Mouse (Mus musculus) megakaryocyte progenitor cell, adult 5-6 weeks (primary cell): Measurements from ENCODE around the gene Shc4. TPM values are rescaled to one million over a fixed set of nuclear protein-coding genes. Genes with fewer than 3 reads are reported as not detected.

Experiments used
- ATAC-seq: replicated peaks from 2 replicates; pipeline ENCODE4 v1.8.0; 2016; ENCODE audit warnings: mild to moderate bottlenecking, moderate TSS enrichment, inconsistent platforms; ENCODE audit not compliant: poor library complexity
- total RNA-seq, 2 experiments: library from RNA; stranded (forward) in 1 of 2; stranded (reverse) in 1 of 2; fragments of 157-497, 149-512 nt in 1 of 2; fragments of 200-1000 nt in 1 of 2; gene quantifications; 2 replicates each; pipeline versions ENCODE4 v1.2.3 to v1.2.4; 2015 to 2017

The Shc4 gene
- total RNA-seq, 2 experiments from 2014 or later, result 0.12 to 0.52 TPM

DNA sequence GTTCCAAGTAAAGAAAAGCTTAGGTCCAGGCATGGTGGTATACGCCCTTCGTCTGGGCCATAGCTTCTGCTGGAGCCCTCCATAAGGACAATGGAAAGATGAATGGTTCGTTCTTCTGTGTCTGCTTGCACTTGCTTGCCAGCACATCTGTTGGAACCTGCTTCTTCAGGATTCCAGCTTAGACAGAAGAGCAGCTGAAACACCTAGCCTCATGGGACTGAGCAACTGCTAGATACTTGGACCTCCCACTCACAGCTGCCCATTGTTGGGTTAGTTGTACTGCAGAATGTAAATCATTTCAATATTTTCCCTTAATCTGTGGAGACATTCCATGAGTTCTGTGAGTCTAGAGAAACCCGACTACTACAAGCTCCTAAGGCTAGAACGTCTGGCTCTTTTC lies 73.9 kb downstream of the Shc4 start:
- ATAC-seq, result no peak

DNA sequence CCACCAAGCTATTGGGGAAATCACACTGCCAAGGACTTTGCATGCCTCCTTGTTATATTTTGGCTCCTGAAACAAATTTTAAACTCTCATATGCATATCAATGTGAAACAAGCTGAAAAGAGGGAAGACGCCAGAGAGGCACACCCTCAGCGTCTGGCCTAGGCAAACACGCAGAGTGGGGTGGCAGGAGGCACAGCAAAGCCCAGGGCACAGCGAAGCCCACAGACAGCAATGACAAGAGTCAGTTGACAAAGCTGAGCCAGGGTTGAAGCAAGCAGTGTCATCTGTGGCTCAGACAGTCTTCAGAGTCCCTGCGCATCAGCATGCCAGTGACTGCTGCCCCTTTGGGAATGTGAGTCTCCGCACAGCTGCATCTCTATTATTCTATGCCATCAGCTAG lies 79.0 kb downstream of the Shc4 start:
- no peak for ATAC-seq

DNA sequence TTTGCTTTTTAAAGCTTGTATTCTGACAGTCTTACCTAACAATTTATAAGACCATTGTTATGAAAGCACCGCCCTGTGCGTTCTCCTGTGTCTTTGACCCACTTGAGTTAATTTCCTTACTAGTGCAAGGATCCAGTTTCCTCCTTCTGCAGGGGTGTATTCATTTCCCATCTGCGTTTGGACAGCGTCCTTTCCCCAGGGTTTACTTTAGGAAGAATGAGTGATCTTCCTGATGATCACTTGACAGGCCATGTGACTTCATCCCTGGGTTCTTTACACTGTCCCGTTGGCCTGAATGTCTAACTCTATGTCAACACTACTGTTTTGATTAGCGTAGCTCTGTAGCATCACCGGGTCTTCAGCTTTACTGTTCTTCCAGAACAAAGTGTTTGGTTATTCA lies 86.6 kb downstream of the Shc4 start:
- ATAC-seq, result no peak

DNA sequence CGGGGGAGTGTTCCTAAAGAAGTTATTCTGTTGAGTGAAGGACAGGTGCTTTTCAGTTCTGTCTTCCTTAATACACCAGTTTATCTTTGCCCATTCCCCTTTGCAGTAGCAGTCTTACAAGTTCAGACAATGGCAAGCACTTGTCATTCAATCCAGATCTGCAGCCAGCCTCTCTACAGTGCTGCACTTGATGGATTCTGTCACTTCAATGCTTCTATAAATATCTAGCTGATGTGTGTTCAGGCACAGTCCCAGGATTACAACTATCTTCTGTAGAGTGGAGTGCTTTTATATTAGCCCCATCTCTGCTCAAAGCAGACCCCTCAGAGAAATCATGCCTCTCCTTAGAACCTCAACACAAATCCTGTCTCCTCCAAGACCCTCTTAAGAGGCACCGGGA lies 93.9 kb downstream of the Shc4 start:
- ATAC-seq, result no peak

GRCm38 (mm10) chr2:125628487-125628886 lies 95.5 kb downstream of the Shc4 start:
- ATAC-seq, result no peak

DNA sequence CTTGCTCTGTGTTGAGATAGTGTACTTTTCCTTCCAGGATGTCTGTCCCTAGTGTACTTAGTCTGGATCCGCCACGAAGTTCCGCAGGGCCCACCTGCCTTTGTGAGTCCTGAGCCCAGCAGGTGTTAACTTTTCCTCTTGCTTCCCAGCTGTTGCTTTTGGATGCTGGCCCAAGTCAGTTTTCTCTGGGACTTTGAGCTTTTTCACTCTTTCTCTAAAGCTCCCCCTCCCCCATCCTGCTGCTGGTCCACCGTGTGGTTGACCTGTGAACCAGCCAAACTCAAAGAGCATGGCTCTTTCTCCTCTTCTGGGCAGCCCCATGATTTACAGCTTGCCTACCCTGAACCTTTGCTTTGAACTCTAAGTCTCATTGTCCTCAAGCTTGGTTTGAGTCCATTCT lies 97.4 kb downstream of the Shc4 start:
- no peak for ATAC-seq

DNA sequence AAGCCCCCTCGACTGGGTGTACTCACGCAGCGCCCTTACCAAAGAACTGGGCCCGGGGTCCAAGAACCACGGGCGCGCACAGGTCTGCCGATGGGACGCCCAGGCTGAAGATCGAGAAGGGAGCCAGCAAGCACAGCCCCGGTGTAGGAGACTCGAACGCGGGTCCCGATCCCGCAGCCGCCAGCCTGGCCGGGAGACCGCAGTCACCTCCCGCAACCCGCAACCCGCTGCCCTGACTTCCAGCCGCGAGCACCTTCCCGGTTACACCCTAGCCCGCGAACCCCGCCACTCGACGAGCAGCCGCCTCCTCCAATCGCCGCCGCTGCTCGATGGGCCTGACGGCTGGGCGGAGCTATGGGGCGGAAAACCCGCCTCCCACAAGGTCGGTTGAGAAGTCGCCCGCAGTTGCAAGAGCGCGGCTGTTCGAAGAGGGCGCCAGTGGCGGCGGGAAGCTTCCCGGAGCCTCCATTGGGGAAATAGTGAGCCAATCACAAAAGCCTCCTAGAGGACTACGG lies 99.1 kb downstream of the Shc4 start, which contains the start of gene Cep152:
Cep152 (minus strand) TSS at position 277 of the 515 bp plus-strand sequence.
- ATAC-seq, result peak; percentile 96

- no peak for ATAC-seq
These were observed 99.7 kb downstream of the Shc4 start for GRCm38 (mm10) chr2:125624127-125624685.

DNA sequence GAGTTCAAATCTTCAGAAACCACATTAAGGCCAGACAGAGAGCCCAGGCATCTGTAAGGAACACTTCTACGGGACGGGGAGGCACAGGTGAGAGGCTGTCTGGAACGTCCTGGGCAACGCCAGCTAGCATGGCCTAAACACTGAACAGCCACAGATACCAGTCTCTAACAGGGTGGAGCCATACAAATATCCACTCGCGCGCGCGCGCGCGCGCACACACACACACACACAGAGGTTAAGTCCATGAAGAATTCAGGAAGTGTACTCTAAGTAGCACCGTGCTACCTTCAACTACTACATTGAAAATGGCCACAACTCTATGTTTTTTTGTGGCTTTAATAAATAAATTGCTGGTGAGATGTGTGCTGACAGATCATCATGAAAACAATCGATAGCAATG lies 100.7 kb downstream of the Shc4 start:
- ATAC-seq, result peak; percentile 13; the same call in 1 of the 2 replicates

GRCm38 (mm10) chr2:125620213-125620907 lies 103.6 kb downstream of the Shc4 start:
- no peak for ATAC-seq

DNA sequence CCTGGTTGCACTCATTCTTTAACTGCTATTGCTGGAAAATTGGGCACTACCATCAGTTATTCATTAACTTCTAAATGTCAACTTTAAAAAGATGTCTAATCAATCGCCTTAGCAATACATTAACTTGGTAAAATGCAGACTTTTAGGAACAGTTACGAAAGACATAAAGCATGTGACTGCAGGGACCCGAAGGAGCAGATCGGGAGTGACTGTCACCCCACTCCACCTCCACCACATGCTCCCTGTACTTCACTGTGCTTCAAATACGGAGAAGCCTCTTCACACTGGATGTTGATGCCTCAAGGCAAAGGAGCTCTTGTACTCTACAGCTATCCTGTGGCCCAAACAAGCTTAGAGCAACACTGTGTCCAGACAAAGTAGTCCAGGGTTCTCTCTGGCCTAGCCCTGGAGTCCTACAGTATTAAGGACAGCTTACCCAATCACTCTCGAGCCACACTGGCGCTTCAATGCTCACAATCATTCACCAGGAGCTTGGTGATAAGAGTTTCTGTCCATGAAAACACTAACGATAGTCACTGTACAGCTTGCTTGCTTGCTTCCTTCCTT lies 108.0 kb downstream of the Shc4 start:
- no peak for ATAC-seq

DNA sequence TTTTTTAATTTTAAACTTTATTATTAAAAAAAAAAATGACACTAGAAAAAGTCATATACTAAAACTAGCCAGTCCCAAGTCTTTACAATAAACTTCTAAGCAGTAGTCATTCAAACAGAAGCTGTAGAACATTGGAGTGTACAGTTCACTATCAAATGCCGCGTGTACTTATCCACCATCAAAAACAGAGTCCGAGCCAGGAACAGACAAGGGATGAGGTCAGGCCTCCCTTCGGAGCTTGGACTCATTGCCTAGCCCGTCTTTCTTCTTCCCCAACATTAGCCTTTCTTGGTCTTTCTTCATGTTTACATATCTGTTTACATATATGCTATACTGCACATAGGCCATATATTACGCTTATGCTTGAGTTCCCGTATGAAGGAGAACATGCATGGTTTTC lies 108.5 kb downstream of the Shc4 start:
- no peak for ATAC-seq

GRCm38 (mm10) chr2:125606220-125606845 lies 117.6 kb downstream of the Shc4 start:
- ATAC-seq, result no peak

DNA sequence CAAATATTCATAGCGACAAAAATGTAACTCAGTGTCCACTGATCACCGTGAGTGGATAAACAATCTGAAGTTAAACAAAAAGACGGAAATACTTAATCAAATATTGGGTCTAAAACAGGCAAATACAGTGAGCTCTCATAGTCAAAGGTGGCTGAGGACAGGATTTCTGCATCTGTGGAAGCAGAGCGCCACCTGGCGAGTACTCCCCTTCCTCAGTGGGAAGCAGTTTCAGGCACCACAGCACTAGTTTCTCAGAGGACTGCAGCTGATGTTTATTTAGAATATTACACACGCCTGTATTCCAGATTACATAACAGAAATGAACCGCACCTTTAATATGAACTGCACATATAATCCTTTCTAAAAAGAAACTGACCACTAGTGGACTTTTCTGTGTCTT lies 119.3 kb downstream of the Shc4 start:
- ATAC-seq, result peak; percentile 64

DNA sequence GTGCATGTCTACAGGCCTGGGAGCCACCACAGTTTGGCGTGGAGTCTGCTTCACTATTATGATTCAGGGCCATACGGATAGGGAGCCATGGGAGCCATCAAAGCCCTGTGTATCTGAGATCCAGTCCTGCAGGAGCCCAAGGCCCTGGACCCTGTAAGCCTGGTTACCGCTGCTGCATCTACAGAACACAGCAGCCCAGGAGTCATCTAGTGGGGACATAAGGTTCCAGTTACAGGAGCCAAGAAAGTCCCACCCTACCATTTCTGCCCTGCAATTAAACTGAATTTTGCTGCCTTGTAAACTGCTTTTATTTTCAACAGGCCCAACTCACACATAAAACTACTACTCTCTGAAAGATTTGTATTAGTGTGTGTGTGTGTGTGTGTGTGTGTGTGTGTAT lies 121.0 kb downstream of the Shc4 start:
- no peak for ATAC-seq

GRCm38 (mm10) chr2:125598958-125599357 lies 125.0 kb downstream of the Shc4 start:
- no peak for ATAC-seq

DNA sequence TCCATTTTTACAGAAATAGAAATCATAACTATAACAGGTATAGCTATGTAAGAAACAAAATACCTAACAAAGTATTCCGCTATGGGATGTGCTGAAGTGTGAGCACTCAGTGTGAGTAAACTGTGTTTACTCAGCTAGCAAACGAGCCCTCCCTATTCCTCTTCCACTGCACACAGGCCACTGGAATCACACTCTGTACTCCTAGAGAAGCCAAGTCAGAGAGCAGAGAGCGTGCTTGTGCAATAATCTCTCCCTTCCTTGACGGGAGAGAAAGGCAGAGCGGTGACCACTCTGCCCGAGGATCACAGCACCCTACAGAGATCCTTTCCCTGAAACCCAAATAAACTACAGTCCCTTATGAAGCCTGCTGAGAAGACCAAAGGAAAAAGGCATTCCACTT lies 125.7 kb downstream of the Shc4 start:
- no peak for ATAC-seq

DNA sequence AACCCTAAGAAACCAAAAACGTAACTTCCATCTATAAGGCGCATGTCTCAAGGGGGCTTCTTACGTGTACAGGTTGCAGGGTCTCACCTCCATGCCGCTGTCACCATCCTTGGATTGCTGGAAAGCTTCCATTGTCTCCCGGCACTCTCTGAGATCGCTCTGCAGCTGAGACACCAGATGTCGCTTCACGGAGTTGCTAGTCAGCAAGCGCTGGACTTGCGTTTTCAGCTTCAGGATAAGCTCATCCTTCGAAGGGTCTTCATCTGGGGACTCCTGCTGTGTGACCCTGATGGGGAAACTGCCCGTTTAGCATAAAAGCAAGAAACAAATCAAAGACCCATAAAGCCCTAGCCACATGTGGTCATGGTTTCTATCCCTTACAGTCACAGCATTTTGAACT lies 129.2 kb downstream of the Shc4 start:
- no peak for ATAC-seq

DNA sequence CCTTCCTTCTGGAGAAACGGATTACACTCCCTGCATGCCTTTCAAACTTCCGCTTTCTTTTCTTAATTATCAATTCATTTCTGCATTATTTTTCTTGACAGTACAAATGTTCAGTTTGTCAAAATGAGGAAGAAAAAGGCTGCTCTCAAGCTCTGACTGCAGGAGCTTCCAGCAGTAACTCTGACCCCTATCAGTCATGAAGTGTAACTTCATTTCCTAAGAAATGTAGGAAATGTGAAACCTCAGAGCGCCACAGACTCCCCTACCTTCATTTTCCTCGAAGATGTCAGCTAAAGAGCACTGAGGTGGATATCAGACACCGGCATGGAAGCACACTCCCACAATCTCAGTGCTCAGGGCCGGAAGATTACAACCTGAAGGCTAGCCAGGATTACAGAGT lies 129.9 kb downstream of the Shc4 start:
- ATAC-seq, result peak; percentile 63

- ATAC-seq, result no peak
These were observed 132.1 kb downstream of the Shc4 start for GRCm38 (mm10) chr2:125591895-125592294.

- ATAC-seq, result peak; percentile 89
These were observed 134.7 kb downstream of the Shc4 start for GRCm38 (mm10) chr2:125589287-125589686.

DNA sequence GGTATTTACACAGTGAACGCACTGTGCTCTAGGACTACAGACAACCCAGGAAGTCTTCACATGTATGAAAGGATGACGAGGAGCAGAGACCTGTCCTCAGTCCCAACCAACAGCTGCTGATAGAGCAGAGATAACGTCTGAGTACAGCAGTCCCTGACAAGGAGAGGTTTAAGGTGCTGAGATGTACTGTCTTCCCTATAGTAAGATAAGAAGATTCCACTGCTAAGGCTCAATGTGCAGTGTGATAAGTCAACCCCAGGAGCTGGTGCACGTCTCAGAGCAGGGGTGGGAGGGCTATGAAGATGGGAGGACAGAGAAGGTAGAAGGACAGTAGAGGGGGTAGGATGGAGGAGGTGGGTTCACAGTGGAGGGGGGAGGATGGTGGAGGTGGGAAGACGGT lies 142.9 kb downstream of the Shc4 start:
- ATAC-seq, result peak; percentile 55
